Mouse (Mus musculus) heart, embryonic 12.5 days (tissue): ENCODE data around the gene Cfap61. TPM values are rescaled to one million over a fixed set of nuclear protein-coding genes. Genes with fewer than 3 reads are reported as not detected.
"Not testable (repeated sequence)": the region's sequence is repeated elsewhere in the genome, so short reads cannot be mapped to it uniquely, and the experiment has no call there.

ENCODE experiments used
- ATAC-seq: fragments of 200-750 bp; cut with Nextera tagmentation; 2 replicates; pipeline ENCODE4 v1.8.0; 2017; ENCODE audit warnings: moderate TSS enrichment, moderate library complexity; ENCODE audit not compliant: insufficient number of reproducible peaks, low FRiP score
- H3K27ac ChIP-seq: fragments of 300-500 bp; sonication (generic); 2 replicates; pipeline ENCODE4 v1.5.1; 2016; ENCODE audit warnings: mild to moderate bottlenecking, moderate library complexity; ENCODE audit not compliant: poor library complexity, severe bottlenecking
- H3K27me3 ChIP-seq: fragments of 300-500 bp; sonication (generic); replicated peaks from 2 replicates; pipeline ENCODE4 v1.6.1; 2016; ENCODE audit warnings: mild to moderate bottlenecking, moderate library complexity
- H3K36me3 ChIP-seq: fragments of 300-500 bp; sonication (generic); 2 replicates; pipeline ENCODE4 v1.6.1; 2016; ENCODE audit warnings: mild to moderate bottlenecking, moderate library complexity
- H3K4me1 ChIP-seq: fragments of 300-500 bp; sonication (generic); replicated peaks from 2 replicates; pipeline ENCODE4 v1.6.1; 2016; ENCODE audit warnings: mild to moderate bottlenecking
- H3K4me2 ChIP-seq: fragments of 300-500 bp; sonication (generic); 2 replicates; pipeline ENCODE4 v1.6.1; 2016; ENCODE audit warnings: mild to moderate bottlenecking, moderate library complexity
- H3K4me3 ChIP-seq: fragments of 300-500 bp; sonication (generic); 2 replicates; pipeline ENCODE4 v1.5.1; 2016; ENCODE audit warnings: mild to moderate bottlenecking
- H3K9ac ChIP-seq: fragments of 300-500 bp; sonication (generic); 2 replicates; pipeline ENCODE4 v1.6.1; 2016; ENCODE audit warnings: mild to moderate bottlenecking, moderate library complexity
- H3K9me3 ChIP-seq: fragments of 300-500 bp; sonication (generic); replicated peaks from 2 replicates; pipeline ENCODE4 v1.6.1; 2016; ENCODE audit warnings: mild to moderate bottlenecking, moderate library complexity
- WGBS: fragments of 180-500 bp; shearing (Covaris S2); methylation state at CpG from one replicate; pipeline ENCODE4 v1.1.7; 2016; 5-methylcytosine and 5-hydroxymethylcytosine counted together
- polyA plus RNA-seq: library from polyadenylated mRNA; unstranded; fragments of >200 nt; fragmentation: Nextera tagmentation; extraction: Ambion mirVana; gene quantifications from 2 replicates; pipeline ENCODE4 v1.2.1, GENCODE M21; 2016

Gene Cfap61
- polyA plus RNA-seq: 0.59 and 1.0 TPM in 2 replicates

- Histone ChIP-seq H3K9ac (peak within 1 kb of the TSS; percentile 77), H3K4me2 (peak within 1 kb of the TSS; percentile 90), H3K4me3 (peak within 1 kb of the TSS; percentile 87), H3K27ac (no peak within 1 kb of the TSS), H3K4me1 (peaks cover 8% of the 10 kb centered on the region), H3K36me3 (peaks cover 24% of the 10 kb centered on the region), H3K9me3 (no peaks in the 10 kb centered on the region), H3K27me3 (no peaks in the 10 kb centered on the region)
- WGBS: under 1% methylated on average over 61 of the region's 61 CpGs
- ATAC-seq: peak; percentile 95
Measured at GRCm38 (mm10) chr2:145934339-145935231, at the start of gene Cfap61, which contains the start of gene Crnkl1. Gene Cfap61 (plus strand): TSS chr2:145934784. Gene Crnkl1 (minus strand): TSS chr2:145935014.

DNA sequence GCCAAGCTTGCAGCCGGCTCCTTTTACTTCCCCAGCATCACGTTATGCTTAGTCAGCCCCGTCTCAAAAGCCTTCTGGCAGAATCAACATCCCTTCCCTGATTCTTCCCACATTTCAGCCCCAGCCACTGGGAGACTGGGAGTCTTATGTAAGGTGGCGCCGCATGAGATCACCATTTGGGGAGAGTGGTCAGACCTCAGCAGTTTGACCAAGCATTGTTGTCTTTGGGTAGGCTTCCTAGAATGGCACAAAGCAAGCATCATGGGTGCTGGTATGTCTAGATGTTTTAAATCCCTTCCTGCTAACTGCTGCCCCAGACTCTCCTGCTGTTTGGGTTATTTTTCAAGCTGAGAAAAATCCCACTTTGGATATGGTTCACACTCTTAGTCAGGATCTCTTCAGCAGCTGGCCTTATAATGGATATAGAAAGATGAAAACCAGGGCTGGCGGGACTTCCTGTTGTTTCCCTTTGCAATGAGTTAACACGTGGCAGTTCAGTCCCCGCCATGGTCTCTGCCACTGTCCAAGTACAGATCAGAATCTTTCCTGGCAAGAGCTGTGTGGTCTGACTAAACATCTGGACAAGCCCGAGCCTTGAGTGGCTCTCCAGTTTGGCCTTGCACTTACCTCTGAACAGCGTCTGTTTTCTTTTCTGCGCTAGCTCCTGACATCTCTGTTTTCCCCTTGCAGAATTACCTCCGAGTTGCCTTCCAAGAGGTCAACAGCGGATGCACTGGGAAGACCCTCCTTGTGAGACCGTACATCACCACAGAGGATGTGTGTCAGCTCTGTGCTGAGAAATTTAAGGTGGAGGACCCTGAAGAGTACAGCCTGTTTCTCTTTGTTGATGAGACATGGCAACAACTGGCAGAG, 49.4 kb upstream of the Cfap61 start:
- Histone ChIP-seq H3K4me2 (no peak overlapping the region), H3K4me3 (no peak overlapping the region), H3K4me1 (peaks cover 51% of the 10 kb centered on the region), H3K36me3 (peaks cover 25% of the 10 kb centered on the region), H3K9me3 (no peaks in the 10 kb centered on the region), H3K27ac (peak overlapping the region; percentile 74), H3K9ac (no peak overlapping the region), H3K27me3 (no peaks in the 10 kb centered on the region)
- ATAC-seq: no peak
- 49% methylated on average over 14 of the region's 14 CpGs for WGBS

GRCm38 (mm10) chr2:145887937-145888765, 46.4 kb upstream of the Cfap61 start:
- Histone ChIP-seq H3K4me1 (peaks cover 55% of the 10 kb centered on the region), H3K9ac (no peak overlapping the region), H3K4me2 (peak overlapping the region; percentile 36), H3K9me3 (no peaks in the 10 kb centered on the region), H3K4me3 (no peak overlapping the region), H3K27ac (peak overlapping the region; percentile 95), H3K27me3 (no peaks in the 10 kb centered on the region), H3K36me3 (peaks cover 19% of the 10 kb centered on the region)
- 23% methylated on average over 14 of the region's 14 CpGs for WGBS
- ATAC-seq: peak; percentile 79

- no peak overlapping the region for H3K9ac ChIP-seq
- no peaks in the 10 kb centered on the region for H3K9me3 ChIP-seq
- no peak overlapping the region for H3K4me3 ChIP-seq
- H3K4me2 ChIP-seq: 0 out of 2 replicates have a peak overlapping the region, but pooled peaks have one; percentile 36
- peak overlapping the region; percentile 95 for H3K27ac ChIP-seq
- 58% methylated on average over 6 of the region's 6 CpGs for WGBS
- H3K4me1 ChIP-seq: peaks cover 48% of the 10 kb centered on the region
- peaks cover 15% of the 10 kb centered on the region for H3K36me3 ChIP-seq
- no peaks in the 10 kb centered on the region for H3K27me3 ChIP-seq
- peak; percentile 13; the same call in 1 of the 2 replicates for ATAC-seq
Measured at GRCm38 (mm10) chr2:145888766-145889480, 45.7 kb upstream of the Cfap61 start.

DNA sequence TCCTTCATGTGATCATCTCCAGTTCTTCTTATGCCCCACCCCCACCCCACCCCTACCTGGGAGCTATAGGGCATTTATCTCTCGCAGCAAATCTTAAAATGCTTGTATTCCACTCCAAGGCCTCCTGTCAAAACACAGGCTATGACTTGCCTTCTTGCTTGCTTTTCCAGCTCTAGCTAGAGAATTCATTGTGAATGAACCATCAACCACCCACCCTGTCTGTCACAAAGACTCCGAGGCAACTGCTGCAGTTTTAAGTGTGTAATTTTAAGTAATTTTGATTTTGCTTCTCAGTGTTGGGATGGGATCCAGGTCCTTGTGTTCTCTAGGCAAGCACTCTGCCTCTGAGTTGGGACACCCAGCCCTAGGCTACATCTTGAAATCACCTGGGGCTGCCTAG, 44.0 kb upstream of the Cfap61 start:
- Histone ChIP-seq H3K9ac (no peak overlapping the region), H3K36me3 (peaks cover 10% of the 10 kb centered on the region), H3K4me2 (no peak overlapping the region), H3K4me3 (no peak overlapping the region), H3K4me1 (peaks cover 31% of the 10 kb centered on the region), H3K27me3 (no peaks in the 10 kb centered on the region), H3K27ac (no peak overlapping the region), H3K9me3 (no peaks in the 10 kb centered on the region)
- no peak for ATAC-seq
- 76% methylated on average over 2 of the region's 2 CpGs for WGBS

GRCm38 (mm10) chr2:145893756-145894155, 40.8 kb upstream of the Cfap61 start:
- Histone ChIP-seq H3K36me3 (no peaks in the 10 kb centered on the region), H3K4me2 (no peak overlapping the region), H3K9me3 (no peaks in the 10 kb centered on the region), H3K4me1 (peaks cover 15% of the 10 kb centered on the region), H3K27ac (no peak overlapping the region), H3K4me3 (no peak overlapping the region), H3K9ac (no peak overlapping the region), H3K27me3 (no peaks in the 10 kb centered on the region)
- no peak for ATAC-seq
- 98% methylated on average over 6 of the region's 6 CpGs for WGBS

- Histone ChIP-seq H3K4me1 (no peaks in the 10 kb centered on the region), H3K36me3 (no peaks in the 10 kb centered on the region), H3K9ac (no peak overlapping the region), H3K4me3 (no peak overlapping the region), H3K27me3 (no peaks in the 10 kb centered on the region), H3K27ac (no peak overlapping the region), H3K9me3 (no peaks in the 10 kb centered on the region), H3K4me2 (no peak overlapping the region)
- ATAC-seq: no peak
- whole genome bisulfite sequencing: 79% methylated on average over 9 of the region's 9 CpGs
Measured at GRCm38 (mm10) chr2:145898106-145898505, 36.5 kb upstream of the Cfap61 start.

GRCm38 (mm10) chr2:145900318-145900717, 34.3 kb upstream of the Cfap61 start:
- not testable (repeated sequence) for H3K9ac ChIP-seq, H3K9me3 ChIP-seq, H3K27me3 ChIP-seq, H3K36me3 ChIP-seq, ATAC-seq, H3K27ac ChIP-seq, H3K4me2 ChIP-seq, H3K4me3 ChIP-seq
- WGBS: 62% methylated on average over 8 of the region's 8 CpGs
- H3K4me1 ChIP-seq: peaks cover 14% of the 10 kb centered on the region

DNA sequence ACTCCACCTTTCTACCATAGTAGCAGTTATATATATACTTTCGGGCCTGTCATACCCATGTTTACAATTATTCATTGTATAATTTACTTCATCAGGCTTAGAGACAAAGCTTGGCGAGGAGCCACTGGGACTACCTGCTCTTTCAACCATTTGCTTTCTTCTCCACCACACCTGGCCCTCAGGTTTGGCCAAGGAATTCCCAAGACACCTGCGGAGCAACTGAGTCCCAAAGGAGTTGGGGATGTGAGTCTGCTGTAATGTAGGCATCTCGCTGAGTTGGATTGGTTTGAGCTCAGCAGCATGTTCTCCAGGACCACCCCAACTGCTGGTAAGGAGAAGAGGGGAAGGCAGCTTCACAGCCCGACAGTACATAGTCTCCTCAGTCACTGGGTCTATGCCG, 32.7 kb upstream of the Cfap61 start, which contains the start of gene Naa20:
TSS of gene Naa20 (plus strand) at position 239 of the 400 bp plus-strand sequence.
- ATAC-seq: no peak
- H3K36me3 ChIP-seq: peaks cover 5% of the 10 kb centered on the region
- H3K9me3 ChIP-seq: no peaks in the 10 kb centered on the region
- peaks cover 21% of the 10 kb centered on the region for H3K4me1 ChIP-seq
- 81% methylated on average over 6 of the region's 6 CpGs for WGBS
- peak within 1 kb of the TSS; percentile 100 for H3K4me3 ChIP-seq
- no peak within 1 kb of the TSS for H3K9ac ChIP-seq
- H3K27ac ChIP-seq: no peak within 1 kb of the TSS
- peak within 1 kb of the TSS; percentile 75 for H3K4me2 ChIP-seq
- H3K27me3 ChIP-seq: no peaks in the 10 kb centered on the region
